Mouse (Mus musculus) liver, embryonic 18 days (tissue): ENCODE data around the gene Usp43. TPM values are rescaled to one million over a fixed set of nuclear protein-coding genes. Genes with fewer than 3 reads are reported as not detected.

Experiments
- polyA plus RNA-seq: library from polyadenylated mRNA; depleted of rRNA; stranded (reverse); fragments of >200 nt; gene quantifications from 2 replicates; pipeline ENCODE4 v1.2.3, GENCODE M21; 2012; rRNA removed

Gene Usp43
- polyA plus RNA-seq = 0.10 and 0.16 TPM in 2 replicates

DNA sequence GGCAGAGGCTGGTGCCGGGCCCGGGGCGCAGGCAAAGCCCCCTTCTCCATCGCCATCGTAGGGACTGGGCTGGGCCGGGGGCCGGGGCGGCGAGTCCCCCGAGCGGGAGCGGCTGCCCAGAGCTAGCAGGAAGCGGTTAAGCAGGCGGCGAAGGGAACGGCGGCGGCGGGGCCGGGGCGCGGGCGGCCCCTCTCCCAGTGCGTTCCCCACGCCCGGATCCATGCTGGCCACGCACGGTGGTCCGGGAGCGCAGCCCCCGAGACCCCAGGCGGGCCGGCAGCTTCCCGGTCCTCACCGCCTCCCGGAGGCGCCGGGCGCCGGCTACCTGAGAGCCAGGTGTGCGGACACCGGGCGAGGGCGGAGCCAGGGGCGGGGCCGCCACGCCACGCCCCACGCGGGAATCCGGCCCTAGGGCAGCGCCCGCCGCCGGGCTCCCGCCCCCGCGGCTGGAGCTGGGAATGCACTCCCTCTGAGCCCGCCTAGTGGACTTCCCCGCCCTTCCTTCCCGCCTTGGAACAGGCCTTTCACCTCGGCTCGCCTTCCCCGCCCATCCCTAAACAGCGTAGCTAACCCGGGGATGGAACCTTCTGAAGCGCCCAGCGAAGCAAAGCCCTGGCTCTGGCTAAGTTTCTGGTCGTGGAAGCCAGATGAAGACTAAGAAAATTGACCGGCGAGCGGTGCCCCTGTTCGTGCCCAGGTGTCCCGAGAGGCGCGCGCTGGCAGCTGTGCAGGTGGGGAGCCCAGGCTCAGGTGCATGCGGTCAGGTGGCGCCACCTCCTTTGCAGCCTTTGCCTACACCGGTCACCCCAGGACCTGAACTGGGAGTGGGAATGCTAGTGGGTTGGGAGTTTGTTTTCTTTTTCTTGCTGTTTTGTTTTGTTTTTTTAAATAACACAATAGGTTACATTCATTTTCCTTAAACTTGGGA, at the start of gene Usp43:
Gene Usp43 (minus strand): TSS at position 327 of the 928 bp plus-strand sequence.

DNA sequence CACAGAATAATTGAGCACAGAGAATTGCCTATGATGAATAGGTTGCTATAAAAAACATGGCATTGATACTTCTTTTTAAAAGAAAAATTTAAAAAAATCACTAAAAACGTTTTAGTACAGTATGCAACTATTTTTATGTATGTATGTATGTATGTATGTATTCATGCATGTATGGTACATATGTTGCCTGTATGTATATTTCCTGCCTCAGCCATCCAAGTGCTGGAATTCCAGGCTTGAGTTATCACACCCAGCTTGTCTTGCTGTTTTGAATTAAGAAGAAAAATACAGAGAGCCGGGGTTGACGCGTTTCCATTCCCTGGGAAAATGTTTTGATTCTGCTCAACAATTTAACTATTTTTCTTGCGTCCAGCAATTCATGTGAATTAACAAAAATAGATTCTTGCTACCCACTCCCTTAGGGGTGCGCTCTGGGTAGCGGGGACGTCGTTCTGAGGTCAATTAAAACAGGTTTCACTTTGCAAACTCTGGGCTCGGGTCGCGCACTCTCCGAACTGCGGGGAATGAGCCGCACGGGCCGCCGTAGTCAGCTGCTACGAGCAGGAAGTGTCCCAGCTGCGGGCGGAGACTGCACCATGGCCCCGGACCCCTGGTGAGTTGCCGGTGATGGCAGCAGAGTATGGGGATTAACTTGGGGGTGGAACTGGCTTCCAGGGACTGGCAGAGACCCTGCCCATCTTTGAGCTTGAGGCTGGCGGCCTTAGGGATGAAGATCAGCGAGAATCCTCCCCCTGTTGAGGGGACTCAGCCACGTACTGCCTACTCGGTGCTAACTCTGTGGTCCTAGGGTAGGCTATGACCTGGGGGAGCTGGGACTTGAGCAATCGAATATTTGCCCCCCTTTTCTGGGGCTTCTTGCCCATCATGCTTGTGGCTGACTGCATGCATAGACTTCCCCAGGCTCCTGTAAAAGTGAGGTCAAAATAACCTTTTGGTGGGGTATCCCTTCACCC, 44.2 kb upstream of the Usp43 start, which contains the start of gene Stx8:
Gene Stx8 (plus strand): TSS at position 289 of the 974 bp plus-strand sequence.

DNA sequence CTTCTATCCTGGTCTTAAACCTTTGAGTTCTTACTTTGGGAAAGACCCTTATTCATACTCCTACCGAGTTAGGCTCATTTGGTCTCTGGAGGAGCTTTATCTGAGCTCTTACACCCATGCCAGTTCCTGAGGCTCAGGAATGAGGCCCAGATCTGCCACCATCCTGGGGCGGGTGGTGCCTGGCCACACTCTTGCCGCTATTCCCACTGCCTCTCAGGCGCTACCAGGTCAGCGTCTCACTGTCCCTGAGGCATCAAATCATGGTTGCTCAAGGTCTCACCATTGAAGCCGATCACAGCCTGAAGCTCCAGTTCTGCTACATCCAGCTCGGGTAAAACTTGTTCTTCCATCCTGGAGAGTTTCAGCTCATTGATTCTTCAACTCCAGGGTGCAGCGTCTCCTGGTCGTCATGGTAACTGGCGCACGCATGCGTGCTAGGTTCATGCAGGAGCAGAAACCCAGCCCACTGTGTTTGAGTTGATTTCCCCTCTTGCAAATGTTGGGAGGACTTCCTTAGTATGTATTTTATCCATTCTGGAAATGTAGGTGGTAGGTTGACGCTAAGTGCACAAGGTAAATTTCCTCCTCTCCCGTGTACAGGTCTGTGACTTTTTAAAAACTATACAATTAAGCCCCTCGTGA, 43.4 kb upstream of the Usp43 start, which contains the start of gene Cfap52:
Gene Cfap52 (minus strand): TSS at position 410 of the 642 bp plus-strand sequence.

Other genes with a start within 250 kb of the Usp43 start
- 0.04 TPM in 1 of 2 replicates, not detected in the other for gene Rcvrn, start 226.8 kb downstream of the Usp43 start, polyA plus RNA-seq
- 0.25 and 0.53 TPM in 2 replicates for gene Glp2r, start 151.0 kb downstream of the Usp43 start, polyA plus RNA-seq
- gene Gsg1l2, start 147.5 kb downstream of the Usp43 start, polyA plus RNA-seq = not detected in 2 replicates
- gene Dhrs7c, start 124.0 kb downstream of the Usp43 start, polyA plus RNA-seq = 0.02 TPM in 1 of 2 replicates, not detected in the other
- gene Cfap52, start 43.5 kb upstream of the Usp43 start, polyA plus RNA-seq = 0.02 and 0.04 TPM in 2 replicates
- 8.2 and 8.4 TPM in 2 replicates for gene Stx8, start 44.0 kb upstream of the Usp43 start, polyA plus RNA-seq